Mouse (Mus musculus): ENCODE measurements around the gene Areg. TPM values are rescaled to one million over a fixed set of nuclear protein-coding genes. Genes with fewer than 3 reads are reported as not detected.

Gene Areg
- not detected for polyA plus RNA-seq (2015; fragmentation: Illumina TruSeq; extraction: RNeasy Lipid Tissue Mini Kit (QIAGEN cat#74804); ENCODE audit: insufficient read depth, low read depth, low replicate concordance)

DNA sequence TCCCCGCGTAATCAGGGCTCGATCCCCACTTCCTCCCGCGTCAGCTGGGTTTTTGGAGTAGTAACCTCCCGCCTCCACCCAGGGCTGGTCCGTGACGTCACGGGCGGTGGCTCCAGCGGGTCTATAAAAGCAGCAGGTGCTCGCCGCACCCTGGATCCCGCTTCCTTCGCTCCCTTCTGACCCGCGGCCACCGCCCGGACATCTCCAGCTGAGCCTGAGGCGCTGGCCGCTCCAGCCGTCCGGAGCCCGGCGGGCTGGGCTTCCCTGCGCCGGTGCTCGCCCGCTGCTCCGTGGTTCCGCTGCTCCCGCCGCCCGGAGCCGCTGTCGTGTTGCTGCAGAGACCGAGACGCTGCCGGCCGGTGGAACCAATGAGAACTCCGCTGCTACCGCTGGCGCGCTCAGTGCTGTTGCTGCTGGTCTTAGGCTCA is at the start of gene Areg:
Gene Areg (plus strand): TSS at position 154 of the 428 bp plus-strand sequence.

Other genes with a start within 250 kb of the Areg start
- gene Cxcl1, start 248.4 kb upstream of the Areg start, polyA plus RNA-seq (2015; fragmentation: Illumina TruSeq; extraction: RNeasy Lipid Tissue Mini Kit (QIAGEN cat#74804); ENCODE audit: insufficient read depth, low read depth, low replicate concordance) = 0.76 TPM
- not detected for gene Cxcl2, start 235.7 kb upstream of the Areg start, polyA plus RNA-seq (2015; fragmentation: Illumina TruSeq; extraction: RNeasy Lipid Tissue Mini Kit (QIAGEN cat#74804); ENCODE audit: insufficient read depth, low read depth, low replicate concordance)
- gene Mthfd2l, start 208.5 kb upstream of the Areg start, polyA plus RNA-seq (2015; fragmentation: Illumina TruSeq; extraction: RNeasy Lipid Tissue Mini Kit (QIAGEN cat#74804); ENCODE audit: insufficient read depth, low read depth, low replicate concordance) = 2.8 TPM
- not detected for gene Epgn, start 112.1 kb upstream of the Areg start, polyA plus RNA-seq (2015; fragmentation: Illumina TruSeq; extraction: RNeasy Lipid Tissue Mini Kit (QIAGEN cat#74804); ENCODE audit: insufficient read depth, low read depth, low replicate concordance)
- gene Ereg, start 65.0 kb upstream of the Areg start, polyA plus RNA-seq (2015; fragmentation: Illumina TruSeq; extraction: RNeasy Lipid Tissue Mini Kit (QIAGEN cat#74804); ENCODE audit: insufficient read depth, low read depth, low replicate concordance) = not detected